Mouse (Mus musculus): ENCODE data around the gene Cep57.

DNA sequence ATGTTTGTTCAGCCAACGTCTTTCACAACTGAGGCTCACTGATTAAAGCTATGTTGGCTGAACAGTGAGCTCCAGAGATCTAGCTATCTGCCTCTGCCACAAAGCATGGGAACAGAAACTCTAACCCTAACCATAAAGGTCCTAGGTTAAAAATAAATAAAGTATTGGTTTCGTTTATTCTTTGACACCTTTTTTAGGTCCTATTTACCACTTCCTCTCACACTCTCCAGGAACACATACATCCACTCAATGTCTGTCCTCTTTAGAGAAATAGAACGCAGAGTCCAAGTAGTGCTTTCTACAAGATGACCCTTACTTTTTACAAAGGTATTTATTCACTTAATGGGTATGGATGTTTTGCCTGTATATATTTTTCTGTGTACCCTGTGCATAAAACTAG is 6.1 kb downstream of the Cep57 start:
- TF ChIP-seq CTCF (IDR thresholded peaks at IDR 0.05), result no peak
- no peak for TF ChIP-seq EP300 (IDR thresholded peaks at IDR 0.05; ENCODE audit: insufficient read depth, low read depth, low read length)

All from heart, adult 2 months (tissue).